Mouse (Mus musculus) layer of hippocampus, postnatal 10 days (tissue): Measurements from ENCODE around the gene Lrtm2. TPM values are rescaled to one million over a fixed set of nuclear protein-coding genes. Genes with fewer than 3 reads are reported as not detected.
A peak's percentile ranks its signal among the peaks of the same experiment; 100 is the strongest.
"Not testable (repeated sequence)": the region's sequence is repeated elsewhere in the genome, so short reads cannot be mapped to it uniquely, and the experiment has no call there.

ENCODE experiments used
- DNase-seq, 2 experiments: peaks; one replicate each; pipeline ENCODE4 v3.0.0; 2021; ENCODE audit warnings: low spot score in 2 of 2
- long read RNA-seq: library from polyadenylated mRNA; stranded (forward); transcript quantifications from one replicate; pipeline ENCODE4 v2.0.0, GENCODE M21; 2023
- total RNA-seq, 2 experiments: library from RNA; stranded (reverse); gene quantifications; 2 replicates each; pipeline ENCODE4 v1.2.3; 2021

The Lrtm2 gene
- 10 to 100 TPM; 22.1 to 23.2 TPM for total RNA-seq
- long read RNA-seq, partial matches to known transcripts = 3 of 7 reads
- long read RNA-seq, other reads (novel, unspliced or antisense) = 2 of 7 reads

- peak; percentile 58 to 68 for DNase-seq
Measured at GRCm38 (mm10) chr6:119330506-119330905, at the start of gene Lrtm2. TSS of gene Lrtm2 (minus strand) at chr6:119330766.

GRCm38 (mm10) chr6:119378631-119379030 is 48.1 kb upstream of the Lrtm2 start:
- no peak for DNase-seq

GRCm38 (mm10) chr6:119377613-119378012 is 47.0 kb upstream of the Lrtm2 start:
- no peak for DNase-seq

- DNase-seq = no peak
Measured at GRCm38 (mm10) chr6:119375035-119375434, 44.5 kb upstream of the Lrtm2 start.

- no peak for DNase-seq
Measured at GRCm38 (mm10) chr6:119373000-119373705, 42.6 kb upstream of the Lrtm2 start.

GRCm38 (mm10) chr6:119372237-119372636 is 41.7 kb upstream of the Lrtm2 start:
- DNase-seq = no peak

- no peak for DNase-seq
Measured at GRCm38 (mm10) chr6:119371624-119372023, 41.1 kb upstream of the Lrtm2 start.

- no peak for DNase-seq
Measured at GRCm38 (mm10) chr6:119367382-119367781, 36.8 kb upstream of the Lrtm2 start.

GRCm38 (mm10) chr6:119366800-119367199 is 36.2 kb upstream of the Lrtm2 start:
- DNase-seq = not testable (repeated sequence)

- no peak for DNase-seq
Measured at GRCm38 (mm10) chr6:119363593-119363992, 33.0 kb upstream of the Lrtm2 start.

- no peak for DNase-seq
Measured at GRCm38 (mm10) chr6:119360925-119361702, 30.5 kb upstream of the Lrtm2 start.

GRCm38 (mm10) chr6:119360250-119360649 is 29.7 kb upstream of the Lrtm2 start:
- DNase-seq = not testable (repeated sequence)

GRCm38 (mm10) chr6:119358020-119358571 is 27.5 kb upstream of the Lrtm2 start:
- no peak for DNase-seq

GRCm38 (mm10) chr6:119352501-119352900 is 21.9 kb upstream of the Lrtm2 start:
- DNase-seq = no peak

GRCm38 (mm10) chr6:119351656-119352055 is 21.1 kb upstream of the Lrtm2 start:
- no peak for DNase-seq

- DNase-seq = no peak
Measured at GRCm38 (mm10) chr6:119350703-119351198, 20.2 kb upstream of the Lrtm2 start.

GRCm38 (mm10) chr6:119348234-119348633 is 17.7 kb upstream of the Lrtm2 start:
- peak; percentile 94 to 96 for DNase-seq

- DNase-seq = no peak
Measured at GRCm38 (mm10) chr6:119347813-119348212, 17.2 kb upstream of the Lrtm2 start.

- DNase-seq = no peak
Measured at GRCm38 (mm10) chr6:119346257-119346656, 15.7 kb upstream of the Lrtm2 start.

GRCm38 (mm10) chr6:119341409-119341808 is 10.8 kb upstream of the Lrtm2 start:
- peak in 1 of 2 experiments; percentile 45 for DNase-seq

GRCm38 (mm10) chr6:119338121-119338912 is 7.8 kb upstream of the Lrtm2 start:
- DNase-seq = no peak
